In genomic region chr1:128786941-128787569, GRCm38 (mm10) we compare ENCODE assay signal across 9 mouse cellular contexts.
DNase-seq lines count a peak whose midpoint lies in the region; ATAC-seq lines count a peak whose summit lies in the region.
"Had no signal": no experiment of that assay in that cellular context is flagged by ENCODE, and none has a peak within 500 bp of the region (broad histone marks: within the 10 kb centered on the region; RNA-seq: fewer than 3 reads in every experiment).

No protein-coding gene starts in this region.

- no peak overlapping the region for H3K27ac ChIP-seq in midbrain, embryonic 11.5 days (ENCODE audit: low read depth, low read length)
- no peak overlapping the region for H3K27ac ChIP-seq in midbrain, embryonic 16.5 days (ENCODE audit: low read length)
- no peak overlapping the region for H3K27ac ChIP-seq in heart, embryonic 12.5 days (ENCODE audit: poor library complexity, severe bottlenecking)
- H3K27ac ChIP-seq: heart, adult 2 months had no signal

- no peak overlapping the region for H3K4me3 ChIP-seq in midbrain, embryonic 11.5 days (ENCODE audit: low read depth, low read length)
- no peak overlapping the region for H3K4me3 ChIP-seq in midbrain, embryonic 16.5 days (ENCODE audit: low read depth, low read length)
- no peak overlapping the region for H3K4me3 ChIP-seq in heart, embryonic 12.5 days
- H3K4me3 ChIP-seq: heart, adult 2 months had no signal

- peaks cover 5% of the 10 kb centered on the region; the same call in 1 of the 2 replicates for H3K4me1 ChIP-seq in midbrain, embryonic 11.5 days (ENCODE audit: control insufficient read depth, insufficient read depth, low read length)
- H3K4me1 ChIP-seq in midbrain, embryonic 16.5 days (ENCODE audit: control insufficient read depth, insufficient read depth, low read length): no peaks in the 10 kb centered on the region
- H3K4me1 ChIP-seq in heart, embryonic 12.5 days (replicated peaks): no peaks in the 10 kb centered on the region

- H3K9ac ChIP-seq in midbrain, embryonic 11.5 days (ENCODE audit: low read length): no peak overlapping the region
- H3K9ac ChIP-seq in midbrain, embryonic 16.5 days (ENCODE audit: low read depth, low read length): no peak overlapping the region
- H3K9ac ChIP-seq in heart, embryonic 12.5 days: no peak overlapping the region

- no peaks in the 10 kb centered on the region for H3K36me3 ChIP-seq in midbrain, embryonic 11.5 days (ENCODE audit: control insufficient read depth, insufficient read depth, low read length)
- H3K36me3 ChIP-seq in midbrain, embryonic 16.5 days (ENCODE audit: control insufficient read depth, insufficient read depth, low read length): no peaks in the 10 kb centered on the region
- H3K36me3 ChIP-seq in heart, embryonic 12.5 days: no peaks in the 10 kb centered on the region

- H3K27me3 ChIP-seq in midbrain, embryonic 11.5 days (ENCODE audit: control insufficient read depth, insufficient read depth, low read length): no peaks in the 10 kb centered on the region
- no peaks in the 10 kb centered on the region for H3K27me3 ChIP-seq in midbrain, embryonic 16.5 days (ENCODE audit: control insufficient read depth, insufficient read depth, low read depth, low read length)
- 0 out of 2 replicates have a peak, but pooled peaks cover 5% of the 10 kb centered on the region for H3K27me3 ChIP-seq in heart, embryonic 12.5 days (replicated peaks)

- 87% methylated on average over 14 of the region's 14 CpGs for WGBS in midbrain, embryonic 11.5 days
- WGBS in midbrain, embryonic 16.5 days: 83% methylated on average over 14 of the region's 14 CpGs
- 72% methylated on average over 14 of the region's 14 CpGs for WGBS in heart, embryonic 12.5 days

- ATAC-seq in midbrain, embryonic 11.5 days (ENCODE audit: low FRiP score): no peak
- ATAC-seq in midbrain, embryonic 16.5 days: no peak
- ATAC-seq in inflammation-experienced regulatory T-cells, adult 6 months: peak; percentile 84
- ATAC-seq in megakaryocyte progenitor cell, adult 5-6 weeks (replicated peaks; ENCODE audit: poor library complexity): peak; percentile 93
- no peak for ATAC-seq in heart, embryonic 12.5 days (ENCODE audit: insufficient number of reproducible peaks, low FRiP score)

- no peaks in the 10 kb centered on the region for H3K9me3 ChIP-seq in midbrain, embryonic 11.5 days (ENCODE audit: control insufficient read depth, low read length)
- no peaks in the 10 kb centered on the region for H3K9me3 ChIP-seq in midbrain, embryonic 16.5 days (replicated peaks; ENCODE audit: control insufficient read depth, low read length, poor library complexity, severe bottlenecking)
- no peaks in the 10 kb centered on the region for H3K9me3 ChIP-seq in heart, embryonic 12.5 days (replicated peaks)

- DNase-seq in midbrain, embryonic 11.5 days (ENCODE audit: low spot score, missing footprints): peak; percentile 76
- peak; percentile 32 to 41 for DNase-seq in thymus, postnatal 10 days (ENCODE audit: low spot score in 2 of 2)
- DNase-seq in urinary bladder, postnatal 4 days (ENCODE audit: low spot score in 2 of 2): no peak
- no peak for DNase-seq in ovary, postnatal 36 days (ENCODE audit: low spot score)

- H3K4me2 ChIP-seq in midbrain, embryonic 11.5 days: no peak overlapping the region
- H3K4me2 ChIP-seq in midbrain, embryonic 16.5 days (ENCODE audit: low read length): no peak overlapping the region
- H3K4me2 ChIP-seq in heart, embryonic 12.5 days: no peak overlapping the region

Comparison
In these comparisons a context has a peak if more than half of its experiments do, and no peak if none do; other contexts are left out.
1. ATAC-seq: peak in inflammation-experienced regulatory T-cells, adult 6 months (single experiment) and megakaryocyte progenitor cell, adult 5-6 weeks (single experiment); none in midbrain, embryonic 11.5 days (single experiment), midbrain, embryonic 16.5 days (single experiment) and heart, embryonic 12.5 days (single experiment).
2. DNase-seq: peak in midbrain, embryonic 11.5 days (single experiment) and thymus, postnatal 10 days (2 of 2); none in urinary bladder, postnatal 4 days (0 of 2) and ovary, postnatal 36 days (single experiment).